Mouse (Mus musculus) midbrain, embryonic 14.5 days (tissue): ENCODE data around the gene Rpl35. TPM values are rescaled to one million over a fixed set of nuclear protein-coding genes. Genes with fewer than 3 reads are reported as not detected.

ENCODE experiments used
- ATAC-seq: fragments of 200-750 bp; cut with Nextera tagmentation; 2 replicates; pipeline ENCODE4 v1.8.0; 2017; ENCODE audit warnings: moderate number of reproducible peaks, moderate library complexity; ENCODE audit not compliant: low FRiP score, low TSS enrichment
- DNase-seq: peaks from one replicate; pipeline ENCODE4 v3.0.0-alpha.2; 2015
- H3K27ac ChIP-seq: fragments of 300-500 bp; sonication (generic); replicated peaks from 2 replicates; pipeline ENCODE4 v1.5.1; 2014; ENCODE audit warnings: mild to moderate bottlenecking, low read depth, low read length, moderate library complexity
- H3K27me3 ChIP-seq: fragments of 300-500 bp; sonication (generic); 2 replicates; pipeline ENCODE4 v1.6.1; 2014; ENCODE audit warnings: low read length, control low read depth, mixed read lengths; ENCODE audit not compliant: control insufficient read depth, insufficient read depth
- H3K36me3 ChIP-seq: fragments of 300-500 bp; sonication (generic); 2 replicates; pipeline ENCODE4 v1.6.1; 2014; ENCODE audit warnings: low read length, control low read depth; ENCODE audit not compliant: control insufficient read depth, insufficient read depth
- H3K4me1 ChIP-seq: fragments of 300-500 bp; sonication (generic); 2 replicates; pipeline ENCODE4 v1.6.1; 2014; ENCODE audit warnings: mild to moderate bottlenecking, antibody characterized with exemption, low read length, control low read depth; ENCODE audit not compliant: control insufficient read depth, insufficient read depth
- H3K4me2 ChIP-seq: fragments of 300-500 bp; sonication (generic); 2 replicates; pipeline ENCODE4 v1.6.1; 2014; ENCODE audit warnings: mild to moderate bottlenecking, low read length, moderate library complexity
- H3K4me3 ChIP-seq: fragments of 300-500 bp; sonication (generic); replicated peaks from 2 replicates; pipeline ENCODE4 v1.5.1; 2014; ENCODE audit warnings: low read depth, low read length
- H3K9ac ChIP-seq: fragments of 300-500 bp; sonication (generic); replicated peaks from 2 replicates; pipeline ENCODE4 v1.6.1; 2014; ENCODE audit warnings: mild to moderate bottlenecking, low read length, moderate library complexity
- H3K9me3 ChIP-seq: fragments of 300-500 bp; sonication (generic); 2 replicates; pipeline ENCODE4 v1.6.1; 2016; ENCODE audit warnings: low read length, control low read depth, mixed read lengths; ENCODE audit not compliant: control insufficient read depth
- WGBS: fragments of 180-500 bp; shearing (Covaris S2); extraction: QIAGEN DNeasy Blood & Tissue Kit; methylation state at CpG from one replicate; pipeline ENCODE4 v1.1.7; 2014; 5-methylcytosine and 5-hydroxymethylcytosine counted together
- polyA plus RNA-seq: library from polyadenylated mRNA; unstranded; fragments of >200 nt; fragmentation: Nextera tagmentation; extraction: Ambion mirVana; gene quantifications from 2 replicates; pipeline ENCODE4 v1.2.1, GENCODE M21; 2014

Gene Rpl35
- polyA plus RNA-seq, 1 experiment from 2014 or later, result 635 TPM

- no peak for DNase-seq
Measured at GRCm38 (mm10) chr2:38973701-38974100, 31.7 kb downstream of the Rpl35 start.

DNA sequence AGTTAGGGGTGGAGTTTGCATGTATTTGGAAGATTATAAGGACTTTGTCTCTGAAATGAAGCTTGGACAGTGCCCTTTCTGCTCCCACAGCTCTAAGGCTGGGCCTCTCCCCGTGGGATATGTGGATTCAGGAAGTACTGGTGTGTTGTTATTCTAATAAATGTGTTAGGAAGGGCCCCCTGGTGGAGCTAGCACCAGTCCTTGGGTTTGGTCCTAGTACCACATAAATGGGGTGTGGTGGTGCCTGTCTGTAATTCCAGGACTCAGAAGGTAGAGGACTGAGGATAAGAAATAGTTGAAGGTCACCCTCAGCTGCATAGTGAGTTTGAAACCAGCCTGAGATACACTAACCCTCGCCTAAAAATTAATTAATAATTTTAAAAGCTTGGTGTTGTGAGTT, 32.2 kb downstream of the Rpl35 start:
- Histone ChIP-seq H3K27me3 (no peaks in the 10 kb centered on the region), H3K4me2 (no peak overlapping the region), H3K4me1 (no peaks in the 10 kb centered on the region), H3K36me3 (no peaks in the 10 kb centered on the region), H3K27ac (no peak overlapping the region), H3K9me3 (no peaks in the 10 kb centered on the region), H3K9ac (no peak overlapping the region), H3K4me3 (no peak overlapping the region)
- WGBS, result 24% methylated on average over 2 of the region's 2 CpGs
- DNase-seq, result no peak
- ATAC-seq, result no peak

More at GRCm38 (mm10) chr2:38973701-38974100, 31.7 kb downstream of the Rpl35 start:
- Histone ChIP-seq H3K4me3 (no peak overlapping the region), H3K4me1 (no peaks in the 10 kb centered on the region), H3K27ac (no peak overlapping the region), H3K36me3 (no peaks in the 10 kb centered on the region), H3K9me3 (no peaks in the 10 kb centered on the region), H3K4me2 (no peak overlapping the region), H3K9ac (no peak overlapping the region), H3K27me3 (no peaks in the 10 kb centered on the region)
- ATAC-seq, result no peak
- WGBS, result 83% methylated on average over 7 of the region's 7 CpGs

DNA sequence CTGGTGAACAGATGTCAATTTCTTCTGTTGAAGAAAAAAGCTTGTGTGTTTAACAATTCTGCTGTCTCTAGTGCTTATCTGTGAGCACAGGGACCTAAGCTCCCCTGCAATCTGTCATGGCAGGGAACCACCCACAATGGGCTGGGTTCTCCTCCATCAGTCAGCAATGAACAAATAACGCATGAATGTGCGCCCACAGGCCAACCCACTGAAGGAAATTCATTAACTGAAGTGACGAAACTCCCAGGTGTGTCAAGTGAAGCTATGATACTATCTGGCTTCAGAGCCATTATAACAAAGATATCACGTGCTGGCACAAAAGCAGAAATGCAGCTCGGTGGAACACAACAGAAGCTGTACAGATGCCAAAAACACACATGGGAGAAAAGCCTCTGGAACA, 35.4 kb downstream of the Rpl35 start:
- no peaks in the 10 kb centered on the region for H3K4me1 ChIP-seq
- no peak for ATAC-seq
- 83% methylated on average over 5 of the region's 5 CpGs for WGBS

DNA sequence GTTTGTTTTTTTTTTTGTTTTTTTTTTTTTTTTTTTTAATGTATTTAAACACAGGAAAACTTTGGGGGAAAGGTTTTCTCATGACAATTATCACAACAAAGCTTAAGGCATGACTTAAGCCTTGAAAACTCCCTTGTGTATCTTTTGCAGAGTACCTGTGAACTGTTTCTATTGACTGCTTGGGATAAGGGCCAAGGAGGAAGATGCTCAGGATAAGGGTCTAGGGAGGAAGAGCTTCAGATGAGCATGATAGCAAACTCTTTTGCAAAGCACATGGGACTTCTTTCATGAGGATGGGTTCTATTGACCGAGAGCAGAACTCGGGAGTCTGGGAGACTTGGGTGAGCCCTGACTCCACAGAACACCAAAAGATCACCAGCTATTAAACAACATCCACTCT, 35.8 kb downstream of the Rpl35 start:
- Histone ChIP-seq H3K36me3 (no peaks in the 10 kb centered on the region), H3K9ac (no peak overlapping the region), H3K27me3 (no peaks in the 10 kb centered on the region), H3K4me2 (no peak overlapping the region), H3K4me1 (no peaks in the 10 kb centered on the region), H3K9me3 (no peaks in the 10 kb centered on the region), H3K4me3 (no peak overlapping the region), H3K27ac (no peak overlapping the region)
- WGBS, result 88% methylated on average over 2 of the region's 2 CpGs
- no peak for ATAC-seq
- no peak for DNase-seq

More for the DNA sequence above, 35.4 kb downstream of the Rpl35 start:
- H3K9me3 ChIP-seq, result no peaks in the 10 kb centered on the region
- no peaks in the 10 kb centered on the region for H3K36me3 ChIP-seq
- H3K4me3 ChIP-seq, result no peak overlapping the region
- no peaks in the 10 kb centered on the region for H3K27me3 ChIP-seq
- no peak overlapping the region for H3K27ac ChIP-seq
- H3K4me2 ChIP-seq, result no peak overlapping the region
- no peak overlapping the region for H3K9ac ChIP-seq
- no peak for DNase-seq

DNA sequence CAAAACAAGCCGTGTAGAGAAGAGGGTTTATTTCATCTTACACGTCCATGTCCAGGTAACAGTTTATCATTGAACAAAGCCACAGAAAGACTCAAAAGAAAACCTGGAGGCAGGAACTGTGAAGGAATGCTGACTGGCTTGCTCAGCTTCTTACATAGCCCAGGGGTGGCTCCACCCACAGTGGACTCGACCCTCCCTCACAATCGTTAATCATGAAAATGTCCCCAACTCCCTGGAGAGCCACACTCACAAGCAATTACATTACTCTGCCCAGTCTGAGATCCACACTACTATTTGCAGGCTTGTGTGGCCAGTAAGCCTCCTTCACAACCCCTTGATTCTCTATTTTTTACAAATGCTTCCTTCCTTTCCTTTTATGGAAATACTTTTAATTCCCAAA, 41.2 kb downstream of the Rpl35 start:
- ATAC-seq (no peak), DNase-seq (no peak)
- no peaks in the 10 kb centered on the region for H3K36me3 ChIP-seq
- WGBS, result 57% methylated on average over 4 of the region's 4 CpGs
- no peaks in the 10 kb centered on the region for H3K9me3 ChIP-seq
- H3K4me2 ChIP-seq, result no peak overlapping the region
- H3K9ac ChIP-seq, result no peak overlapping the region
- no peaks in the 10 kb centered on the region for H3K4me1 ChIP-seq
- H3K27me3 ChIP-seq, result no peaks in the 10 kb centered on the region
- H3K4me3 ChIP-seq, result no peak overlapping the region
- H3K27ac ChIP-seq, result no peak overlapping the region

DNA sequence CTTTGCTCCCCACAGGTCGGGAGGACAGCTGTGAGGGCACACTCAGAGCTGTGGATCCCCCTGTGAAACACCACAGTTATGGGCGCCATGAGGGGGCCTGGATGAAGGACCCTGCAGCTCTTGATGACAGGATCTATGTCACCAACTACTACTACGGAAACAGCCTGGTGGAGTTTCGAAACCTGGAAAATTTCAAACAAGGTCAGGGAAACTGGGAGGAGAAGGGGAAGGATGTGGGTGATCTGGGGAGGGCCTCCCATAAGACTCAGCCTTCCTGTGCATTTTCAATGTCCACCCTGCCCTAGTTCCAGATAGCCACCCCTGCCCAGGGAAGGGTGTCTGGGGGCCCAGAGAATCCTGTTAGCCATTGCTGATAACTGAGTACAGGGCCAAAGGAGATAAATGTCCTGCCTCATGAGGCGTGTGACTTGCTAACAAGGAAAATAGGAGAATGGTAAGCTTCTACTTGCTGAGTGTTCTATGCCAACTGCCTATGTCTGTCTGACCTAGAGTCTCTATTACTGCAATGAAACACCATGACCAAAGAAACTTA, 47.7 kb downstream of the Rpl35 start:
- no peaks in the 10 kb centered on the region for H3K27me3 ChIP-seq
- no peaks in the 10 kb centered on the region for H3K36me3 ChIP-seq
- no peak overlapping the region for H3K4me3 ChIP-seq
- ATAC-seq (no peak), DNase-seq (no peak)
- H3K27ac ChIP-seq, result no peak overlapping the region
- H3K4me1 ChIP-seq, result no peaks in the 10 kb centered on the region
- no peak overlapping the region for H3K4me2 ChIP-seq
- H3K9me3 ChIP-seq, result no peaks in the 10 kb centered on the region
- H3K9ac ChIP-seq, result no peak overlapping the region
- 90% methylated on average over 5 of the region's 5 CpGs for whole genome bisulfite sequencing

DNA sequence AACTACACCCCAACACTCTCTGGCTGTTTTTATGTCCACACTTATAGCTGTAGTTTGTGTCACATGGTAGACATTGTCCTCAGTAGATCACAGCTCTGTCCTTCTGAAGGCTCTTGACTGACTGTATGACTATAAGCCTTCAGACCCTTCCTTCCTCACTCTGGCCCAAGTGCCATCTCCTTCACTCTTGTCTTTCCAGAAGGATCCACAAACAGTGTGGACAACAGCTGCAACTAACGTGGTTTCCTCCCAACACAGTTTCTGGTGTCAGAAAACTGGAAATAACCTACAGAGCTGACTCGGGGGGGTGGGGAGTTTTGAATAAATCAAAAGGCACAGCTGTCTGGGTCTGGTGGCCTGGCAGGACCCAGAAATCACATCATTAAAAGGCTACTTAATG, 49.4 kb downstream of the Rpl35 start:
- Histone ChIP-seq H3K9me3 (no peaks in the 10 kb centered on the region), H3K9ac (no peak overlapping the region), H3K4me2 (no peak overlapping the region), H3K4me1 (no peaks in the 10 kb centered on the region), H3K27me3 (no peaks in the 10 kb centered on the region), H3K27ac (no peak overlapping the region), H3K36me3 (no peaks in the 10 kb centered on the region), H3K4me3 (no peak overlapping the region)
- DNase-seq (no peak), ATAC-seq (no peak)
- 86% methylated on average over 2 of the region's 2 CpGs for WGBS

DNA sequence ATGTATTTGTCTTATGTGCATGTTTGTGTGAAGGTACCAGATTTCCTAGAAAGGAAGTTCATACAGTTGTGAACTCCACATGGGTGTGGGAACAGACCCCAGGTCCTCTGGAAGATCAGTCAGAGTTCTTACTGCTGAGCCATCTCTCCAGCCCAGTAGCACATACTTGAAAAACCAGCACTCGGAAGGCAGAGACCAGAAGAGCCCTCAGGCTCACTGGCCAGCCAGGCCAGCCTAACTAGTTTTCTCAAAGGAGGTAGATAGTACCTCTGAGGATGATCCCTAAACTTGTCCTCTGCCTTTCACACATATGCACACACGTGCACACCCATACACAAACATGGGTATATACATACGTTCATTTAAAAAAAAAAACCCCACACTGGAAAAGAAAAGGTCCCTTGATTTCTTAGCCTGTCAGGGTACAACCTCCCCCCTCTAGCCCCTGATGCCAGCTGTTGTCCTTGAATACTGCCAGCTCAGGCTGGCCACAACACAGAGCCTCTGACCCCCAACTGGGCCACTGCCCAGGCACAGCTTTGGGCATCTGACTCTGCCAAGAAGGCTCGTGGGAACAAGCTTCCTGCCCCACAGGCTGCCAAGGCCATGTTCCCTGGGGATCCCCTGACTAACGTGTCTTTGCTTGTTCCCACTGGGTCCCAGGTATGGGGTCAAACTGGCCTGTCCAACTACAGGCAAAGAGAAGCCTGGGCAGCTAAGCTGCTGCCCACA, 52.1 kb downstream of the Rpl35 start:
- 76% methylated on average over 5 of the region's 5 CpGs for WGBS
- H3K36me3 ChIP-seq, result no peaks in the 10 kb centered on the region
- no peaks in the 10 kb centered on the region for H3K9me3 ChIP-seq
- no peak overlapping the region for H3K9ac ChIP-seq
- H3K4me1 ChIP-seq, result no peaks in the 10 kb centered on the region
- no peak overlapping the region for H3K4me3 ChIP-seq
- H3K27ac ChIP-seq, result no peak overlapping the region
- no peak for DNase-seq
- no peak overlapping the region for H3K4me2 ChIP-seq
- no peak for ATAC-seq
- H3K27me3 ChIP-seq, result no peaks in the 10 kb centered on the region
